ENCODE assay signal across 31 mouse cellular contexts in genomic region chr17:10677098-10677497, GRCm38 (mm10).
"Had no signal": no experiment of that assay in that cellular context is flagged by ENCODE, and none has a peak within 500 bp of the region (broad histone marks: within the 10 kb centered on the region; RNA-seq: fewer than 3 reads in every experiment).

No protein-coding gene starts in this region.

- H3K4me2 ChIP-seq: limb, embryonic 12.5 days; limb, embryonic 13.5 days; limb, embryonic 15.5 days; liver, embryonic 11.5 days; liver, embryonic 12.5 days; liver, embryonic 13.5 days; liver, embryonic 15.5 days; lung, embryonic 14.5 days; lung, embryonic 15.5 days; midbrain, embryonic 11.5 days; midbrain, embryonic 12.5 days; midbrain, embryonic 13.5 days; midbrain, embryonic 15.5 days; neural tube, embryonic 12.5 days; neural tube, embryonic 13.5 days had no signal

- DNase-seq: left cerebral cortex, postnatal 4 days; liver; liver, embryonic 13.5 days; liver, postnatal 0 days; lung, adult 18-20 months; lung, adult 2 months; lung, embryonic 14.5 days; lung, postnatal 10 days; lung, postnatal 14 days; lung, postnatal 36 days; lung, postnatal 4 days had no signal

- H3K27ac ChIP-seq: limb, embryonic 10.5 days; limb, embryonic 12.5 days; limb, embryonic 13.5 days; limb, embryonic 15.5 days; liver, embryonic 12.5 days; liver, embryonic 13.5 days; liver, embryonic 14.5 days; liver, embryonic 15.5 days; lung, embryonic 15.5 days; macrophage; midbrain, embryonic 10.5 days; midbrain, embryonic 12.5 days; midbrain, embryonic 13.5 days; midbrain, embryonic 15.5 days; neural tube, embryonic 12.5 days; neural tube, embryonic 13.5 days had no signal

- H3K36me3 ChIP-seq: limb, embryonic 10.5 days; limb, embryonic 12.5 days; limb, embryonic 13.5 days; limb, embryonic 15.5 days; liver, embryonic 12.5 days; liver, embryonic 13.5 days; liver, embryonic 15.5 days; lung, embryonic 15.5 days; midbrain, embryonic 10.5 days; midbrain, embryonic 12.5 days; midbrain, embryonic 13.5 days; midbrain, embryonic 15.5 days; neural tube, embryonic 12.5 days; neural tube, embryonic 13.5 days had no signal

- ATAC-seq: liver, embryonic 12.5 days; liver, postnatal 0 days; lung, postnatal 0 days; midbrain, embryonic 13.5 days; midbrain, embryonic 15.5 days; midbrain, embryonic 16.5 days had no signal

- H3K4me1 ChIP-seq: limb, embryonic 10.5 days; limb, embryonic 12.5 days; limb, embryonic 13.5 days; limb, embryonic 15.5 days; liver, embryonic 12.5 days; liver, embryonic 13.5 days; liver, embryonic 15.5 days; lung, embryonic 15.5 days; megakaryocyte, embryonic 14.5 days; midbrain, embryonic 10.5 days; midbrain, embryonic 12.5 days; midbrain, embryonic 15.5 days; neural tube, embryonic 13.5 days had no signal

- H3K4me3 ChIP-seq: limb, embryonic 10.5 days; limb, embryonic 12.5 days; limb, embryonic 13.5 days; limb, embryonic 15.5 days; liver, embryonic 12.5 days; liver, embryonic 13.5 days; liver, embryonic 15.5 days; lung, embryonic 15.5 days; megakaryocyte, embryonic 14.5 days; midbrain, embryonic 10.5 days; midbrain, embryonic 12.5 days; midbrain, embryonic 13.5 days; midbrain, embryonic 15.5 days; neural tube, embryonic 12.5 days; neural tube, embryonic 13.5 days had no signal

- H3K27me3 ChIP-seq: limb, embryonic 12.5 days; limb, embryonic 13.5 days; limb, embryonic 15.5 days; liver, embryonic 12.5 days; liver, embryonic 13.5 days; liver, embryonic 15.5 days; lung, embryonic 15.5 days; megakaryocyte, embryonic 14.5 days; midbrain, embryonic 12.5 days; midbrain, embryonic 13.5 days; midbrain, embryonic 15.5 days; neural tube, embryonic 12.5 days; neural tube, embryonic 13.5 days had no signal

- H3K9ac ChIP-seq: limb, embryonic 12.5 days; limb, embryonic 13.5 days; limb, embryonic 15.5 days; liver, embryonic 12.5 days; liver, embryonic 13.5 days; liver, embryonic 14.5 days; liver, embryonic 15.5 days; liver, postnatal 0 days; lung, embryonic 14.5 days; lung, embryonic 15.5 days; midbrain, embryonic 12.5 days; midbrain, embryonic 13.5 days; midbrain, embryonic 15.5 days; neural tube, embryonic 12.5 days; neural tube, embryonic 13.5 days had no signal

- H3K9me3 ChIP-seq: limb, embryonic 10.5 days; limb, embryonic 13.5 days; limb, embryonic 15.5 days; liver, embryonic 12.5 days; liver, embryonic 13.5 days; liver, embryonic 15.5 days; lung, embryonic 15.5 days; megakaryocyte, embryonic 14.5 days; midbrain, embryonic 10.5 days; midbrain, embryonic 12.5 days; midbrain, embryonic 13.5 days; midbrain, embryonic 15.5 days; neural tube, embryonic 12.5 days had no signal
